Mouse (Mus musculus) hindlimb bud, embryonic 11.5 days (tissue): ENCODE data around the gene Myb.

ENCODE experiments used
- DNase-seq: peaks from one replicate; pipeline ENCODE4 v3.0.0-alpha.2; 2012; ENCODE audit warnings: low read depth, low spot score; ENCODE audit errors: extremely low spot score

The Myb gene

GRCm38 (mm10) chr10:21087614-21088232, 73.1 kb downstream of the Myb start:
- DNase-seq, result no peak

- DNase-seq, result no peak
Observed at GRCm38 (mm10) chr10:21085044-21085443, 75.7 kb downstream of the Myb start.

GRCm38 (mm10) chr10:21083391-21083918, 77.3 kb downstream of the Myb start:
- no peak for DNase-seq

- DNase-seq, result no peak
Observed at GRCm38 (mm10) chr10:21082447-21082846, 78.3 kb downstream of the Myb start.

GRCm38 (mm10) chr10:21077151-21077719, 83.5 kb downstream of the Myb start:
- no peak for DNase-seq

- no peak for DNase-seq
Observed at GRCm38 (mm10) chr10:21076731-21077130, 84.1 kb downstream of the Myb start.

- DNase-seq, result no peak
Observed at GRCm38 (mm10) chr10:21076137-21076536, 84.6 kb downstream of the Myb start.
